Mouse (Mus musculus): ENCODE measurements around the gene Prok1. TPM values are rescaled to one million over a fixed set of nuclear protein-coding genes. Genes with fewer than 3 reads are reported as not detected.

Prok1 gene
- polyA plus RNA-seq, 1 experiment from 2014 or later, result 0.07 TPM

- ATAC-seq (ENCODE audit: low FRiP score), result 0 out of 2 replicates have a peak, but pooled peaks have one; percentile 31
- WGBS, result 76% methylated on average over 7 of the region's 7 CpGs
- H3K27ac ChIP-seq (ENCODE audit: low read depth, low read length), result no peak overlapping the region
Observed at GRCm38 (mm10) chr3:107207625-107208253, 31.8 kb downstream of the Prok1 start.

GRCm38 (mm10) chr3:107206490-107207150 is 32.9 kb downstream of the Prok1 start:
- 42% methylated on average over 4 of the region's 4 CpGs for WGBS
- Histone ChIP-seq H3K9ac (ENCODE audit: low read length) (no peak overlapping the region), H3K4me2 (no peak overlapping the region), H3K4me3 (ENCODE audit: low read depth, low read length) (no peak overlapping the region), H3K9me3 (ENCODE audit: control insufficient read depth, low read length) (no peaks in the 10 kb centered on the region), H3K27me3 (ENCODE audit: control insufficient read depth, insufficient read depth, low read length) (no peaks in the 10 kb centered on the region), H3K4me1 (ENCODE audit: control insufficient read depth, insufficient read depth, low read length) (peaks cover 8% of the 10 kb centered on the region), H3K27ac (ENCODE audit: low read depth, low read length) (no peak overlapping the region), H3K36me3 (ENCODE audit: control insufficient read depth, insufficient read depth, low read length) (no peaks in the 10 kb centered on the region)
- DNase-seq (ENCODE audit: low spot score, missing footprints), result peak; percentile 75
- ATAC-seq (ENCODE audit: low FRiP score), result peak; percentile 41; the same call in 1 of the 2 replicates

More at GRCm38 (mm10) chr3:107207625-107208253, 31.8 kb downstream of the Prok1 start:
- Histone ChIP-seq H3K9ac (ENCODE audit: low read length) (no peak overlapping the region), H3K9me3 (ENCODE audit: control insufficient read depth, low read length) (no peaks in the 10 kb centered on the region), H3K4me3 (ENCODE audit: low read depth, low read length) (no peak overlapping the region), H3K4me2 (no peak overlapping the region), H3K36me3 (ENCODE audit: control insufficient read depth, insufficient read depth, low read length) (no peaks in the 10 kb centered on the region), H3K27me3 (ENCODE audit: control insufficient read depth, insufficient read depth, low read length) (no peaks in the 10 kb centered on the region), H3K4me1 (ENCODE audit: control insufficient read depth, insufficient read depth, low read length) (peaks cover 5% of the 10 kb centered on the region)
- peak; percentile 76 for DNase-seq (ENCODE audit: low spot score, missing footprints)

GRCm38 (mm10) chr3:107205994-107206393 is 33.5 kb downstream of the Prok1 start:
- WGBS, result 19% methylated on average over 4 of the region's 4 CpGs
- H3K9ac ChIP-seq (ENCODE audit: low read length), result no peak overlapping the region
- no peak overlapping the region for H3K4me3 ChIP-seq (ENCODE audit: low read depth, low read length)
- no peaks in the 10 kb centered on the region for H3K27me3 ChIP-seq (ENCODE audit: control insufficient read depth, insufficient read depth, low read length)
- H3K27ac ChIP-seq (ENCODE audit: low read depth, low read length), result no peak overlapping the region
- DNase-seq (ENCODE audit: low spot score, missing footprints), result peak; percentile 93
- H3K36me3 ChIP-seq (ENCODE audit: control insufficient read depth, insufficient read depth, low read length), result no peaks in the 10 kb centered on the region
- H3K4me1 ChIP-seq (ENCODE audit: control insufficient read depth, insufficient read depth, low read length), result peaks cover 10% of the 10 kb centered on the region
- no peak overlapping the region for H3K4me2 ChIP-seq
- ATAC-seq (ENCODE audit: low FRiP score), result peak; percentile 15; the same call in 1 of the 2 replicates
- no peaks in the 10 kb centered on the region for H3K9me3 ChIP-seq (ENCODE audit: control insufficient read depth, low read length)

GRCm38 (mm10) chr3:107205170-107205569 is 34.3 kb downstream of the Prok1 start:
- H3K9ac ChIP-seq (ENCODE audit: low read length), result no peak overlapping the region
- no peak for ATAC-seq (ENCODE audit: low FRiP score)
- no peaks in the 10 kb centered on the region for H3K36me3 ChIP-seq (ENCODE audit: control insufficient read depth, insufficient read depth, low read length)
- no peaks in the 10 kb centered on the region for H3K27me3 ChIP-seq (ENCODE audit: control insufficient read depth, insufficient read depth, low read length)
- no peak overlapping the region for H3K4me2 ChIP-seq
- peaks cover 10% of the 10 kb centered on the region for H3K4me1 ChIP-seq (ENCODE audit: control insufficient read depth, insufficient read depth, low read length)
- H3K9me3 ChIP-seq (ENCODE audit: control insufficient read depth, low read length), result no peaks in the 10 kb centered on the region
- no peak overlapping the region for H3K4me3 ChIP-seq (ENCODE audit: low read depth, low read length)
- H3K27ac ChIP-seq (ENCODE audit: low read depth, low read length), result no peak overlapping the region
- DNase-seq (ENCODE audit: low spot score, missing footprints), result no peak

- ATAC-seq (ENCODE audit: low FRiP score) (no peak), DNase-seq (ENCODE audit: low spot score, missing footprints) (no peak)
- Histone ChIP-seq H3K9me3 (ENCODE audit: control insufficient read depth, low read length) (no peaks in the 10 kb centered on the region), H3K9ac (ENCODE audit: low read length) (no peak overlapping the region), H3K27me3 (ENCODE audit: control insufficient read depth, insufficient read depth, low read length) (no peaks in the 10 kb centered on the region), H3K36me3 (ENCODE audit: control insufficient read depth, insufficient read depth, low read length) (no peaks in the 10 kb centered on the region), H3K4me3 (ENCODE audit: low read depth, low read length) (no peak overlapping the region), H3K4me1 (ENCODE audit: control insufficient read depth, insufficient read depth, low read length) (peaks cover 10% of the 10 kb centered on the region), H3K4me2 (no peak overlapping the region), H3K27ac (ENCODE audit: low read depth, low read length) (no peak overlapping the region)
- WGBS, result 88% methylated on average over 3 of the region's 3 CpGs
Observed at GRCm38 (mm10) chr3:107204413-107204812, 35.1 kb downstream of the Prok1 start.

- H3K27me3 ChIP-seq (ENCODE audit: control insufficient read depth, insufficient read depth, low read length), result no peaks in the 10 kb centered on the region
- peak; percentile 69 for ATAC-seq (ENCODE audit: low FRiP score)
- no peak overlapping the region for H3K27ac ChIP-seq (ENCODE audit: low read depth, low read length)
- H3K36me3 ChIP-seq (ENCODE audit: control insufficient read depth, insufficient read depth, low read length), result no peaks in the 10 kb centered on the region
- H3K4me3 ChIP-seq (ENCODE audit: low read depth, low read length), result no peak overlapping the region
- H3K4me2 ChIP-seq, result no peak overlapping the region
- 37% methylated on average over 9 of the region's 9 CpGs for WGBS
- no peak overlapping the region for H3K9ac ChIP-seq (ENCODE audit: low read length)
- H3K9me3 ChIP-seq (ENCODE audit: control insufficient read depth, low read length), result no peaks in the 10 kb centered on the region
- DNase-seq (ENCODE audit: low spot score, missing footprints), result no peak
- H3K4me1 ChIP-seq (ENCODE audit: control insufficient read depth, insufficient read depth, low read length), result peaks cover 5% of the 10 kb centered on the region
Observed at GRCm38 (mm10) chr3:107201310-107202180, 38.0 kb downstream of the Prok1 start.

GRCm38 (mm10) chr3:107188226-107188899 is 51.1 kb downstream of the Prok1 start:
- no peaks in the 10 kb centered on the region for H3K36me3 ChIP-seq (ENCODE audit: control insufficient read depth, insufficient read depth, low read length)
- H3K4me3 ChIP-seq (ENCODE audit: low read depth, low read length), result no peak overlapping the region
- no peaks in the 10 kb centered on the region for H3K4me1 ChIP-seq (ENCODE audit: control insufficient read depth, insufficient read depth, low read length)
- DNase-seq (ENCODE audit: low spot score, missing footprints) (no peak), ATAC-seq (ENCODE audit: low FRiP score) (peak; percentile 43)
- H3K27ac ChIP-seq (ENCODE audit: low read depth, low read length), result no peak overlapping the region
- no peaks in the 10 kb centered on the region for H3K9me3 ChIP-seq (ENCODE audit: control insufficient read depth, low read length)
- no peak overlapping the region for H3K9ac ChIP-seq (ENCODE audit: low read length)
- no peak overlapping the region for H3K4me2 ChIP-seq
- H3K27me3 ChIP-seq (ENCODE audit: control insufficient read depth, insufficient read depth, low read length), result no peaks in the 10 kb centered on the region
- WGBS, result 55% methylated on average over 6 of the region's 6 CpGs

- 83% methylated on average over 4 of the region's 4 CpGs for WGBS
- Histone ChIP-seq H3K4me1 (ENCODE audit: control insufficient read depth, insufficient read depth, low read length) (no peaks in the 10 kb centered on the region), H3K4me3 (ENCODE audit: low read depth, low read length) (no peak overlapping the region), H3K9ac (ENCODE audit: low read length) (no peak overlapping the region), H3K9me3 (ENCODE audit: control insufficient read depth, low read length) (no peaks in the 10 kb centered on the region), H3K27me3 (ENCODE audit: control insufficient read depth, insufficient read depth, low read length) (no peaks in the 10 kb centered on the region), H3K36me3 (ENCODE audit: control insufficient read depth, insufficient read depth, low read length) (no peaks in the 10 kb centered on the region), H3K27ac (ENCODE audit: low read depth, low read length) (no peak overlapping the region), H3K4me2 (no peak overlapping the region)
- DNase-seq (ENCODE audit: low spot score, missing footprints) (no peak), ATAC-seq (ENCODE audit: low FRiP score) (no peak)
Observed at GRCm38 (mm10) chr3:107187022-107187421, 52.5 kb downstream of the Prok1 start.

All from midbrain, embryonic 11.5 days (tissue).